Mouse (Mus musculus): Measurements from ENCODE around the gene 4632433K11Rik. TPM values are rescaled to one million over a fixed set of nuclear protein-coding genes. Genes with fewer than 3 reads are reported as not detected.
"Not testable (repeated sequence)": the region's sequence is repeated elsewhere in the genome, so short reads cannot be mapped to it uniquely, and the experiment has no call there.

Gene 4632433K11Rik
- polyA plus RNA-seq, 1 experiment: not detected

DNA sequence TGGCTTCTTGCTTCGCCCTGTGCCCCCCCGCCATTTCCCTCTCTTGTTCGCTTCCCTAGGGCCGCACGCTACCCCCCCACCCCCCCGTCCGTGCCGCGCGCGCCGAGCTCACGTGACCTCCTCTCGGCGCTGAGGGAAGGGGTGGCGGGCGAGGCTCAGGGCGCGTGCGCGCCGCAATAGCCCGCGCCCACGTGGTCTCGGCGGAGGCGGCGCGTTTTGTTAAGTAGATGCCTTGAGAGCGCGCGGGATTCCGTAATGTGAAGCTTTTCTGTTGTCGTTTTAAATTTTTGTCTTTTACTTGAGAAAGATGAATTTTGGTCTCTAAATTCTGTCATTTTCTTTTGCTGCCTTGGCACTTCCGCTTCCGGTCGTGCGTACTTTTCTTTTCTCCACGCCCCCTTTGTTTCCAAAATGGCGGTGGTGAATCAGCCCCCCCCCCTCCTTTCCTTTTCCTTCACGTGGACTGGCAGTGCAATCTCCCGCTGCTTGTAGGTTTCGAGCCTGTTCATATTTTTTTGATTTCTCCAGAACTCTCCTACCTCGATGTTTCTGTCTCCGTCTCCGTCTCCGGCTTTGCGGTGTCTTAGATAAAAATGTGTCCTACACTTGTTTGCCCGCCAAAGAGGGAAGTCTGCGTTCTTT, 28.6 kb downstream of the 4632433K11Rik start:
- Histone ChIP-seq H3K4me1 (ENCODE audit: control insufficient read depth, insufficient read depth, low read length) (no peaks in the 10 kb centered on the region; the same call in 1 of the 2 replicates), H3K27ac (ENCODE audit: control insufficient read depth, insufficient read depth, low read depth, low read length, poor library complexity) (peak overlapping the region; percentile 91), H3K4me3 (replicated peaks; ENCODE audit: control insufficient read depth, low read depth, low read length) (peak overlapping the region; percentile 79)
- WGBS: 1% methylated on average over 51 of the region's 51 CpGs
- TF ChIP-seq CTCF (IDR thresholded peaks at IDR 0.05; ENCODE audit: control insufficient read depth, insufficient read depth, low read length): no peak
- no peak for TF ChIP-seq POLR2A (IDR thresholded peaks at IDR 0.05; ENCODE audit: borderline replicate concordance, control insufficient read depth, low read depth, low read length)

DNA sequence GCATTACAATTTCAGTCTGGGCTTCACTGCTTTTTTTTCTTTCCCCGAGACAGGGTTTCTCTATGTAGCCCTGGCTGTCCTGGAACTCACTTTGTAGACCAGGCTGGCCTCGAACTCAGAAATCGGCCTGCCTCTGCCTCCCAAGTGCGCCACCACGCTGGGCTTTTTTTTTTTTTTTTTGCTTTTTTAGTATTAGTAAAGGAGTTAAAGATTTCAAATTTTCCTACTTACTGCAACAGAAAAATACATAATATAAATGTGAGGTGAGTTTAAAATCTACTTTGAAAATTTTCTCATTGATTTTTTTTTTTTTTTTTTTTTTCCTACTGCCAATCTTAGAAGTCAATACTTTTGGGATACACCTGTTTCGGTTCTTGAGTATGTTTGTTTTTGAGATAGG, 31.0 kb downstream of the 4632433K11Rik start:
- WGBS: 88% methylated on average over 6 of the region's 6 CpGs
- Histone ChIP-seq H3K27ac (ENCODE audit: control insufficient read depth, insufficient read depth, low read depth, low read length, poor library complexity) (no peak overlapping the region), H3K4me1 (ENCODE audit: control insufficient read depth, insufficient read depth, low read length) (no peaks in the 10 kb centered on the region; the same call in 1 of the 2 replicates), H3K4me3 (replicated peaks; ENCODE audit: control insufficient read depth, low read depth, low read length) (no peak overlapping the region)
- TF ChIP-seq CTCF (IDR thresholded peaks at IDR 0.05; ENCODE audit: control insufficient read depth, insufficient read depth, low read length): no peak
- no peak for TF ChIP-seq POLR2A (IDR thresholded peaks at IDR 0.05; ENCODE audit: borderline replicate concordance, control insufficient read depth, low read depth, low read length)

DNA sequence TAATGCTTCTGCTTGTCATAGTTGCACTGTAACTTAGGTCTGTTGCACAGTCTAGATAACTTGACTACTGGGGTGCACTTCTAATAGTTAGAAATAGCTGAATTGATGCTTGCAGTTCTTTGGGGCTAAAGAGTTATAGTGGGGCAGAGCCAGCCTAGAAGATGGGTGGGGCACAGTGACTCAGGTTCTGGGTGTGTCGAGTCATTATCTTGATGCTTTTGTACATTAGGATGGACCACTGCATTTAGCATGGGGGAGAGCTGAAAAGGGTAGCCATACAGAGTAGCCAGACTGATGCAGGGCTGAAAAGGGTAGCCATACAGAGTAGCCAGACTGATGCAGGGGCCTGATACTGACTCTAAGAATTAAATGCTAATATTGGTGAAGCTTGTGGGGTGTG, 39.7 kb downstream of the 4632433K11Rik start:
- 42% methylated on average over 1 of the region's 1 CpGs for WGBS
- no peak overlapping the region for H3K4me3 ChIP-seq (replicated peaks; ENCODE audit: control insufficient read depth, low read depth, low read length)
- H3K27ac ChIP-seq (ENCODE audit: control insufficient read depth, insufficient read depth, low read depth, low read length, poor library complexity): no peak overlapping the region
- TF ChIP-seq CTCF (IDR thresholded peaks at IDR 0.05; ENCODE audit: control insufficient read depth, insufficient read depth, low read length): no peak
- TF ChIP-seq POLR2A (IDR thresholded peaks at IDR 0.05; ENCODE audit: borderline replicate concordance, control insufficient read depth, low read depth, low read length): no peak
- no peaks in the 10 kb centered on the region for H3K4me1 ChIP-seq (ENCODE audit: control insufficient read depth, insufficient read depth, low read length)

DNA sequence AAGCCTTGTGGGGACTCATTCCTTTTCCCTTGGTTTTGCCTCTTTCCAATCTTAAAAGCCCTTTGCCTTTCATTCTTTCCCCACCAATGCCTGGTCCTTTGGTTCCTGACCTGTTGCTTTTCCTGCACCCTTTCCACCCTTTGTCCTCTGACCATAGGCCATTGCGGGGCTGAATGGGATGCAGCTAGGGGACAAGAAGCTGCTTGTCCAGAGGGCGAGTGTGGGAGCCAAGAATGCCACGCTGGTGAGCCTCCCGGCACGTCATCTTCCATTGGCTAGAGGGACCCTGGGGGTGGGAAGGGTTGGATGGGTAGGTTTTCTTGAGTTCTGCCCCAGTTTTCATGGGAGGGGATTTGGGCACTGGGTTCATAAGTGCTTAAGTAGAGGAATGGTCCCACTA, 41.1 kb downstream of the 4632433K11Rik start:
- Histone ChIP-seq H3K27ac (ENCODE audit: control insufficient read depth, insufficient read depth, low read depth, low read length, poor library complexity) (no peak overlapping the region), H3K4me1 (ENCODE audit: control insufficient read depth, insufficient read depth, low read length) (no peaks in the 10 kb centered on the region), H3K4me3 (replicated peaks; ENCODE audit: control insufficient read depth, low read depth, low read length) (no peak overlapping the region)
- 92% methylated on average over 5 of the region's 5 CpGs for WGBS
- TF ChIP-seq POLR2A (IDR thresholded peaks at IDR 0.05; ENCODE audit: borderline replicate concordance, control insufficient read depth, low read depth, low read length): no peak
- TF ChIP-seq CTCF (IDR thresholded peaks at IDR 0.05; ENCODE audit: control insufficient read depth, insufficient read depth, low read length): no peak

DNA sequence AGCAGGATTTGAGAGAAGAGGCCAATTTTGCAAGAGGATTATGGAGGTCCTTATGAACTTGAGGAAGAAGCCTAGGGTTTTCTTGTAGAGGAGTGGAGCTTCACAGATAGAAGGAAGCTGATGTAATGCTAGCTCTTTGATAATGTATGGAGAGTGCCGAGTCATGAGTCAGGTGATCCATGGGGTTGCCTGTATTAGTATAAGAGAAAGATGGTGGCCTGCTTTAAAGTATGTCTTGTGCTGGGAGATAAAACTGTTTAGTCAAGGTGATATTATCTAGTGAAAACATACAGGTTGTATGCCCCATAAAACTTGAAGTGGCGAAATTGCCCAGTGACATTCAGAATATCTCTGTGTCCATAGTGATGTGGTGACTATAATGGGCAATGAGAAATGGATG, 43.0 kb downstream of the 4632433K11Rik start:
- H3K4me1 ChIP-seq (ENCODE audit: control insufficient read depth, insufficient read depth, low read length): no peaks in the 10 kb centered on the region; the same call in 1 of the 2 replicates
- no peak overlapping the region for H3K4me3 ChIP-seq (replicated peaks; ENCODE audit: control insufficient read depth, low read depth, low read length)
- WGBS: 58% methylated on average over 2 of the region's 2 CpGs
- TF ChIP-seq POLR2A (IDR thresholded peaks at IDR 0.05; ENCODE audit: borderline replicate concordance, control insufficient read depth, low read depth, low read length): no peak
- TF ChIP-seq CTCF (IDR thresholded peaks at IDR 0.05; ENCODE audit: control insufficient read depth, insufficient read depth, low read length): no peak
- H3K27ac ChIP-seq (ENCODE audit: control insufficient read depth, insufficient read depth, low read depth, low read length, poor library complexity): no peak overlapping the region

DNA sequence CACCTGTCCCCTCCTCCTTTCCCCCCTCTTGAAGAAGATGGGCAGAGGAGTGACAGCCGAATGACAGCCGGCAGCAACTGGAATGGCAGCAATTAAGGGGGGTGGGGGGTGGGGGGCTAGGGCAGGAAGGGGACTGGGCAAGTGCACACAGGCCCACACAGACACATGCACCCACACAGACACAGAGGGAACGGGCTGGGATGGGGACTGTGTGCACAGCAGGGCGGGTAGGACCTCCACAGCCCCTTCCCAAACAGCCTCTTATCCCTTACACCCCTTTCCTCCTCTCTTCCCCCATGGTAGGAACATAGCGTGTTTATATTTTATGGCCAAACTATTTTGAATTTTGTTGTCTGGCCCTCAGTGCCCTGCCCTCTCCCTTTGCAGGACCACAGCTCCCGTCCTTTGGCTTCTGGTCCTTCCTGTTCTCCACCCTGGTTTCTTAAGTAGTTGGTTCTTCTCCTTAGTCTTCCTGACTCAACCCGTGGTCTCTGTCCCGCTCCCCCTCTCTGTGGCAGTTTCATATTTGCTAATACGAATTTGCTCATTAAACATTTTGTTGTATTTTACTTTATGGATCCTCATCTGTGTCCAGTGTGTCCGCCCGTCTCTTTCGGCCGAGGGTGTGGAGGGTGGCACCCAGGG, 45.6 kb downstream of the 4632433K11Rik start:
- Histone ChIP-seq H3K4me3 (replicated peaks; ENCODE audit: control insufficient read depth, low read depth, low read length) (peak overlapping the region; percentile 98), H3K27ac (ENCODE audit: control insufficient read depth, insufficient read depth, low read depth, low read length, poor library complexity) (peak overlapping the region; percentile 98)
- not testable (repeated sequence) for H3K4me1 ChIP-seq (ENCODE audit: control insufficient read depth, insufficient read depth, low read length)
- WGBS: 43% methylated on average over 10 of the region's 13 CpGs

DNA sequence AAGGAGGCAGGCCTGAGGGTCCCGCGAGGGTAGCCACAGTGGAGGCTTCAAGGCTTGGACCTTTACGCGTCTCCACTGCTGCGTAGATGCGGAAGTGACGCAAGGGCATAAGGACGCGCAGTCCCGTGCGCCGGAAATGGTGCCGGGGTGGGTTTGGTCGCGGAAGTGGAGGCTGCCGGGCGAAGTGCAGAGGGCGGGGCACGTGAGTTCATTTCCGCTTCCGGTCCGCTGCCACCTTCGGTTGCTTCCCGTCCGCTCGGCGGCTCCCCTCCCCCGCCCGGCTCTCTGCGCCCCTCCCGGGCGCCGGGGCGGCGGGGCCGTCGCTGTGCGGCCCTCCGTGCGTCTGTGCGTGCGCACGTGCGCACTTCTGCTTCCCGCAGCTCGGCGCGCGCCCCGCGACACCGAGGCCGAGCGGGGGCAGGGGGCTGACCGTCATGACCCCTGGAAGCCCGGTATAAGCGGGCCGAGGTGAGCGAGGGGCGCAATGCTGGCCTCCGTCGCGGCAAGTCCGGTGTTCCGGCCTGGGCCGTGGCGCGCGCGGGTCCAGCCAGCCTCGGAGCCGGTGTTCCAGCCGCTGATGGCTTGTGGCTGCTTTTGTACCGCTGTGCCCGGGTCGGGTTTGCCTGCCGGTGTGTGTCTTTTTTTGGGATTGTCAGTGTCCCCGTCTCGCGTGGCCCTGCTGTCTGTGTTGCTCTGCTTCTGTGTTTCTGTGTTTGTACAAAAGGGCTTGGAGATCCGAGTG, 46.3 kb downstream of the 4632433K11Rik start, which contains the start of gene Epn1:
Gene Epn1 (plus strand): TSS at position 226 of the 742 bp plus-strand sequence.
- Histone ChIP-seq H3K27ac (ENCODE audit: control insufficient read depth, insufficient read depth, low read depth, low read length, poor library complexity) (peak within 1 kb of the TSS; percentile 98), H3K4me3 (replicated peaks; ENCODE audit: control insufficient read depth, low read depth, low read length) (peak within 1 kb of the TSS; percentile 98), H3K4me1 (ENCODE audit: control insufficient read depth, insufficient read depth, low read length) (peaks cover 2% of the 10 kb centered on the region; the same call in 1 of the 2 replicates)
- under 1% methylated on average over 81 of the region's 81 CpGs for WGBS
- TF ChIP-seq CTCF (IDR thresholded peaks at IDR 0.05; ENCODE audit: control insufficient read depth, insufficient read depth, low read length) (no peak), POLR2A (IDR thresholded peaks at IDR 0.05; ENCODE audit: borderline replicate concordance, control insufficient read depth, low read depth, low read length) (peak; percentile 61; the same call in 1 of the 2 replicates)

DNA sequence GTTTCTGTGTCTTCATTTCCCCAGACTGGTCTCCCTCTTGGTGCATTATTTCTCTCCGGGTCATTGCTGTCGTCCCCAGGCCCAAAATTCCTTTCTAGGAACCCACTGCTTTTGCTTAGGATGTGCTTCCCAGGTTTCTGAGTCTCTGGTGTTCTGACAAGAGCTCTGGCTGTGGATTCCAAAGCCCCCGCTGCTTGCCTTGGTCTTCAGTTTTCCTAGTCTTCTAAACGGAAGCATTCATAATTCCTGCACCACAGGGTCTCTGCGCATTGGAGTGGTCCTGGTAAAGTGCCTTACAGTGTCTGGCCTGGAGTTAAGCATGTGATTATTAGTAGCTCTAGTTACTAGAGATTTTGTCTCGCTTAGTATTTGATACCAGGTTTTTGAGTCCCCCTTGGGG, 46.9 kb downstream of the 4632433K11Rik start:
- 12% methylated on average over 6 of the region's 6 CpGs for whole genome bisulfite sequencing
- peaks cover 2% of the 10 kb centered on the region; the same call in 1 of the 2 replicates for H3K4me1 ChIP-seq (ENCODE audit: control insufficient read depth, insufficient read depth, low read length)
- no peak for TF ChIP-seq CTCF (IDR thresholded peaks at IDR 0.05; ENCODE audit: control insufficient read depth, insufficient read depth, low read length)
- no peak for TF ChIP-seq POLR2A (IDR thresholded peaks at IDR 0.05; ENCODE audit: borderline replicate concordance, control insufficient read depth, low read depth, low read length)

More for the DNA sequence above, 46.9 kb downstream of the 4632433K11Rik start:
- Histone ChIP-seq H3K27ac (ENCODE audit: control insufficient read depth, insufficient read depth, low read depth, low read length, poor library complexity) (peak overlapping the region; percentile 98), H3K4me3 (replicated peaks; ENCODE audit: control insufficient read depth, low read depth, low read length) (peak overlapping the region; percentile 98)

All from bone marrow, adult 2 months (tissue).